Mouse (Mus musculus): ENCODE results near the gene Vrk3. TPM values are rescaled to one million over a fixed set of nuclear protein-coding genes. Genes with fewer than 3 reads are reported as not detected.
"Not testable (repeated sequence)": the region's sequence is repeated elsewhere in the genome, so short reads cannot be mapped to it uniquely, and the experiment has no call there.

The Vrk3 gene
- total RNA-seq (2017), result 40.0 and 44.7 TPM in 2 replicates

GRCm38 (mm10) chr7:44748101-44749044 is at the start of gene Vrk3:
Gene Vrk3, plus strand, starts transcription at chr7:44748413.
- peak; percentile 91 for ATAC-seq (replicated peaks; ENCODE audit: low read depth, poor library complexity, severe bottlenecking)

GRCm38 (mm10) chr7:44701921-44702320 is 46.3 kb upstream of the Vrk3 start:
- ATAC-seq (replicated peaks; ENCODE audit: low read depth, poor library complexity, severe bottlenecking), result peak; percentile 69

GRCm38 (mm10) chr7:44702985-44703384 is 45.2 kb upstream of the Vrk3 start:
- ATAC-seq (replicated peaks; ENCODE audit: low read depth, poor library complexity, severe bottlenecking), result no peak

- peak; percentile 46; the same call in 1 of the 2 replicates for ATAC-seq (replicated peaks; ENCODE audit: low read depth, poor library complexity, severe bottlenecking)
These were observed 43.9 kb upstream of the Vrk3 start for GRCm38 (mm10) chr7:44704363-44704762.

- ATAC-seq (replicated peaks; ENCODE audit: low read depth, poor library complexity, severe bottlenecking), result no peak
These were observed 43.1 kb upstream of the Vrk3 start for GRCm38 (mm10) chr7:44705086-44705485.

GRCm38 (mm10) chr7:44706322-44706721 is 41.9 kb upstream of the Vrk3 start:
- ATAC-seq (replicated peaks; ENCODE audit: low read depth, poor library complexity, severe bottlenecking), result no peak

GRCm38 (mm10) chr7:44707169-44707675 is 41.0 kb upstream of the Vrk3 start:
- ATAC-seq (replicated peaks; ENCODE audit: low read depth, poor library complexity, severe bottlenecking), result no peak

GRCm38 (mm10) chr7:44708093-44708492 is 40.1 kb upstream of the Vrk3 start:
- not testable (repeated sequence) for ATAC-seq (replicated peaks; ENCODE audit: low read depth, poor library complexity, severe bottlenecking)

- no peak for ATAC-seq (replicated peaks; ENCODE audit: low read depth, poor library complexity, severe bottlenecking)
These were observed 39.6 kb upstream of the Vrk3 start, which contains the start of gene Izumo2 for GRCm38 (mm10) chr7:44708574-44708973. Gene Izumo2, plus strand, starts transcription at chr7:44708742.

- ATAC-seq (replicated peaks; ENCODE audit: low read depth, poor library complexity, severe bottlenecking), result no peak
These were observed 38.3 kb upstream of the Vrk3 start for GRCm38 (mm10) chr7:44709881-44710280.

GRCm38 (mm10) chr7:44722058-44722457 is 26.2 kb upstream of the Vrk3 start:
- no peak for ATAC-seq (replicated peaks; ENCODE audit: low read depth, poor library complexity, severe bottlenecking)

GRCm38 (mm10) chr7:44724316-44724715 is 23.9 kb upstream of the Vrk3 start:
- ATAC-seq (replicated peaks; ENCODE audit: low read depth, poor library complexity, severe bottlenecking), result 0 out of 2 replicates have a peak, but pooled peaks have one; percentile 8

GRCm38 (mm10) chr7:44726343-44726742 is 21.9 kb upstream of the Vrk3 start:
- 0 out of 2 replicates have a peak, but pooled peaks have one; percentile 18 for ATAC-seq (replicated peaks; ENCODE audit: low read depth, poor library complexity, severe bottlenecking)

GRCm38 (mm10) chr7:44727151-44727550 is 21.1 kb upstream of the Vrk3 start:
- ATAC-seq (replicated peaks; ENCODE audit: low read depth, poor library complexity, severe bottlenecking), result no peak

GRCm38 (mm10) chr7:44728082-44728975 is 19.9 kb upstream of the Vrk3 start:
- ATAC-seq (replicated peaks; ENCODE audit: low read depth, poor library complexity, severe bottlenecking), result no peak

GRCm38 (mm10) chr7:44733723-44734122 is 14.5 kb upstream of the Vrk3 start:
- no peak for ATAC-seq (replicated peaks; ENCODE audit: low read depth, poor library complexity, severe bottlenecking)

- ATAC-seq (replicated peaks; ENCODE audit: low read depth, poor library complexity, severe bottlenecking), result no peak
These were observed 6.9 kb upstream of the Vrk3 start for GRCm38 (mm10) chr7:44741361-44741760.

- ATAC-seq (replicated peaks; ENCODE audit: low read depth, poor library complexity, severe bottlenecking), result no peak
These were observed 3.9 kb upstream of the Vrk3 start for GRCm38 (mm10) chr7:44744270-44744669.

GRCm38 (mm10) chr7:44745076-44745475 is 3.1 kb upstream of the Vrk3 start:
- ATAC-seq (replicated peaks; ENCODE audit: low read depth, poor library complexity, severe bottlenecking), result peak; percentile 68

- ATAC-seq (replicated peaks; ENCODE audit: low read depth, poor library complexity, severe bottlenecking), result no peak
These were observed 1.1 kb upstream of the Vrk3 start for GRCm38 (mm10) chr7:44747115-44747514.

Data from common myeloid progenitor, adult 5-6 weeks (primary cell).